Mouse (Mus musculus) stomach, postnatal 0 days (tissue): Measurements from ENCODE around the gene Gfod2.

Experiments used
- CTCF ChIP-seq: IDR thresholded peaks from 2 replicates; pipeline ENCODE4 v1.5.1; 2016; ENCODE audit warnings: antibody characterized with exemption, low read depth, mild to moderate bottlenecking, moderate library complexity
- EP300 ChIP-seq: optimal IDR thresholded peaks from 2 replicates; pipeline ENCODE3; 2016; ENCODE audit warnings: antibody characterized with exemption

DNA sequence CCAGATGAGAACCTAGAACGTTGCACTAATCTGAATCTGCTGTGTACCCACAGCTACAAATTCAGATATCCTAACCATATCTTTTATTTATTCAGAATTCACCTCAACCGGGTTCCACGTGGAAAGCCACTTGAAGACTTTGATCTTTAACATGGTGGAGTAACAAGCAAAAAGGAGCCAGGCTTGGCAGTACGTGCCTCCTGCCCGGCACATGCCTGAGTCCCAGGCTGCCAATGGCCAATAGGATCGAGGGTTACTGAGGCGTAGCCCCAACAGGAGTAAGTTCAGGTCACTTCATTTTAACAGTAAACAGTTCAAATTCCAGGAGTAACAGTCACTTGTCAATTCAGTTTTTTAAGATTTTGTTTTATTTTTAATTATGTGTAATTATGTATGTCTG, 46.3 kb upstream of the Gfod2 start:
- TF ChIP-seq EP300 (no peak), CTCF (no peak)
